Mouse (Mus musculus) liver, postnatal 0 days (tissue): Measurements from ENCODE around the gene Tmem132c.

Experiments used
- CTCF ChIP-seq: sonication (generic); IDR thresholded peaks from 2 replicates; pipeline ENCODE4 v1.5.1; 2016; ENCODE audit warnings: antibody characterized with exemption, low read depth
- EP300 ChIP-seq: IDR thresholded peaks from 2 replicates; pipeline ENCODE4 v1.6.1; 2016; ENCODE audit warnings: antibody characterized with exemption, low read depth, mild to moderate bottlenecking

DNA sequence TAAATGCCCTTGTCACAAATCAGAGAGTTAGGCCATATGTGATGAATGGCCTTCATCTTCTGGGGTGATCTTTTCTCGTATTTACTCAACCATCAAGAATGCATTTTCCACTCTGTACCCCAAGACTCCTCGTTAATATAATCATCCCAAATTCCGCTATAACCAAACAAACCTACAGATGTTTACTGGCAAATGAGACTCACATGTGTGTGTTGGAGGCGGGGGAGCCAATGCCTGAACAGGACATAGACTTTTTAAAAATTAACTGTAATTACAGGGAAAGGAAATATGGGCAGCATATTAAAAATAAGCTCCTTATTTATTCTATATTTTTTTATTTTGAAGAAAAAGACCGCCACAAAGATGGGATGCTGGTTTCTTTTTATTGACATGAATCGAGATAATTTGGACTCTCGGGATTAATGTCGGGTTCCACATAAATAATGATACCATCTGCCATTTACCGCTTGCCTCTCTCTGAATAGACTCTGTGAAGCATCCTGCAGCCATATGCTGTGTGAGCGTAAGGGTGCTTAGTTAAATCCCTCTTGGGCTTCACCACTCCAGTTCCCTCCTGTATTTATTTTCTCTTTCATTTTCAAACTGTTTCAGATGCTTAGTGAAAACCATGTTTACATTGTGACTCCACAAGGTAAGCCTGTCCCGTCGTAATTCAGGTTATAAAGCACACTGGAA, 105.6 kb downstream of the Tmem132c start:
- TF ChIP-seq CTCF, result no peak
- no peak for TF ChIP-seq EP300
